Mouse (Mus musculus) ovary, postnatal 10 days (tissue): ENCODE data around the gene Dgkb.

ENCODE experiments used
- DNase-seq: peaks from one replicate; pipeline ENCODE4 v3.0.0; 2022; ENCODE audit warnings: low spot score

Gene Dgkb

DNA sequence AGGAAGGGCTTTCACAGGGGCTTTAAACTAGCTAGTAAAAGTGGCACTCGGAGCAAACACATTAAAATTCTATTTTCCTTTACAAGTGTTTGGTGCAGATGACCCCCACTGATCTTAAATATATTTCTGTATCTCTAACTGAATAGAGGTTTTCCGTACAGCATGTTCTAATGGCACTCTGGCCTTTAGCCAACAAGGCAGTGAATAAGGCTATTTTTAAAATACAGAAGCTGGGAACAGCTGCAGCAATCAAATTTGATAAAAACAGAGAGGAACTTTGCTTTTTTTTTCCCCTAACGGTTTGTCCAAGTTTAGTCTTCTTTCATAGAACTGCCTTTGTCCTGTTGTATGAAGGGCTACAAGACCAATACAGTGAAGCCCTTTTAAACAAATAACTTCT, 776.5 kb downstream of the Dgkb start:
- no peak for DNase-seq

DNA sequence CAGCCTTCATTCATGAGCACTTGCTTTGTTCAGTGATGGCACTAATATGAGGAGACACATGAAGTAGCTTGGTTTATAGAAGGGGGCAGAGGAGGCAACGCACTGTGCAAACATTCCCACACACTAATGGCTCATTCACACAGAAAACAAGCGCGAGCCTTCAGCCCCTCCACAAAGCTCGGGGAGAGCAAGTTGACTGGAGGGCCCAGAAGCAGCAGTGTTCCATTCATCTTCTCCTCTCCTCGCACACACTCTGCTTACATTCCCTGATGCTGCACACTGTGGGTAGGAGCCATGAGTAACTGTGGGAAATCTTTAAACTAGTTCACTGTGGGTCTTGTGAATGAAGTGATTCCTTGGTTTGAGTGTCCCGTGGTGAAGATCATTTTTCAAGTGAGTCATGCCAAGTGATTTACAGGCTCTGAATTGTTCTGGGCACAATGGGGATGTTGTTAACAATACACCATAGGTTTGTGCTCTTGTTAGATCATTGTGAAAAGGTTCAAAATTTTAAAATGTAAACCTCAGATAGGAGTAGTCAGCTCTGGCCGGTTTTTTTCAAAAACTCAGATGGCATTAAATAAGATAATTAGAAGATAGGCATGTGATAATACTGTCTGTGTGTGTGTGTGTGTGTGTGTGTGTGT, 779.0 kb downstream of the Dgkb start:
- DNase-seq = no peak

DNA sequence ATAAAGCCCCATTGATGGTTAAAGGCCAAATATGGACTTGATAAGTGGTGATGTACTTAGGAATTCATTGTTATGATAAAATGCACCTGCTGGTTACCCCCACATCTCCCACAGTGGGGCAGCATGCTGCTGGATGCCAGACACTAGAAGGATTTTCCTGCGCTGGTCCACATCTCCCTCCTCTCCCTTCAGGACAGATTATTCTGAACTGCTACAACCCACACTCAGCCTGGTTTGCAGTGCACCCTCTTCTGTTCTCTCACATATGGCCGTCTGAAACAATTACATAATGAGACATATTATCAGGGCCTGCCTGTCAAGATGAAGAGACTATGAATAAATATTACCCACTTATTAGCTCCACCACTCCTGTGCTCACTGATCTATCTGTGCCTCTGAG, 780.6 kb downstream of the Dgkb start:
- no peak for DNase-seq

DNA sequence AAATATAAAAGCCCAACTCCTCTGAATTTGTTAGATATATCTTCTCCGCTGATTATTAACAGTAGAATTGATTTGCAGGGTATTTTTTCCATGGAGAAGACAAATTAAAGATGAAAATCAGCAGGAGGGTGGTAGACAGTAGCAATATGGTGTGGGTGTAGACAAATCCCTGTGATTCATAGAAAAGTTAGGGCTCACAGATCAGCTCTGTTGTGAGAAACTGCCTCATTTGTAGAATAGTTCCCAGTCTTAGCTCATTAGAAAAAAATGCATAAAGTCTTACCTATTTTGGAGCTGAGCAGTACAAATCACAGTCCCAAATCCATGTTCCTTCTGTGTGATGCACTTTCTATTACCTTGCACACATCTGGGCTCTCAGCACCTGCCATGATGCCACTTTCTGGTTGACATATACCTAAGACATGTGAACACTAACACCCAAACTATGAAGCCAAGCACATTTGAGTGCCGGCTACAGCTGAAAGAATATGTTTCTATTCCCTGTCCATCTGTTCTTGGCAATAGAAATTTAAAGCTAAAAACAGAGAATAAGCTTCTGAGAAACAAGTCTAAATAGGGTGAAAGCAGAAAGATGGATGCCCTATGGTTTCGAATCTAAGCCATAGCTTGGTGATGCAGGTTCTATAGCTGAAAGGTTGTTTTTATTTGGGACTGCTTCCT, 782.8 kb downstream of the Dgkb start:
- no peak for DNase-seq

DNA sequence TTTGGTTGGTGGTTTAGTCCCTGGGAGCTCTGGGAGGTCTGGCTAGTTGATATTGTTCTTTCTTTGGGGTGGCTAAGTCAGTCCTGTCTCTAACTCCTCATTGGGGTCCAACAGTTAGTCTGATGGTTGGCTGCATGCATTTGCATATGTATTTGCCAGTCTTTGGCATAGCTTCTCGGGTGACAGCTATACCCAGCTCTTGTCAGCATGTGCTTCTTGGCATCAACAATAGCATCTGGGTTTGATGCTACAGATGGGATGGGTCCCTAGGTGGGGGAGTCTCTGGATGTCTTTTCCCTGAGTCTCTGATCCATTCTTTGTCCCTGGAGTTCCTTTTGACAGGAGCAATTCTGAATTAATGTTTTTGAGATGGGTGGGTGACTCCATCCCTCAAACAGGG, 790.6 kb downstream of the Dgkb start:
- no peak for DNase-seq

DNA sequence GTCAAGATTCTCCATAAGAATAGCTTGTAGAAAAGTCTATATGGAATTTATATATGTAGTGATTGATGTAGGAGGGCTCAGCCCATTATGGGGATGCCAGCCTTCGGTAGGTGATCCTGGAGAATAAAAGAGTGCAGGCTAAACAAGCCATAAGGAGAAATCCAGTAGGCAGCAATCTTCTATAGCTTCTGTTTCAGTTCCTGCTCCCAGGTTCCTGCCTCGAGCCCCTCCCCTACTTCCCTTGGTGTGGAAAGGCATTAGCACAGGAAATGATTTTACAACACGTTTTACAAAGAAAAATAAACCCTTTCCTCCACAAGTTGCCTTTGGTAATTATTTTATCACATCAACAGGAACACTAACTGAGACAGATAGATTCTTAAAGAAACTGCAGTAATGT, 850.7 kb downstream of the Dgkb start:
- DNase-seq = no peak
